Mouse (Mus musculus) hindlimb bud, embryonic 11.5 days (tissue): ENCODE data around the gene Tead1.
"Not testable (repeated sequence)": the region's sequence is repeated elsewhere in the genome, so short reads cannot be mapped to it uniquely, and the experiment has no call there.

Experiments used
- DNase-seq: peaks from one replicate; pipeline ENCODE4 v3.0.0-alpha.2; 2012; ENCODE audit warnings: low read depth, low spot score; ENCODE audit errors: extremely low spot score

Gene Tead1

DNA sequence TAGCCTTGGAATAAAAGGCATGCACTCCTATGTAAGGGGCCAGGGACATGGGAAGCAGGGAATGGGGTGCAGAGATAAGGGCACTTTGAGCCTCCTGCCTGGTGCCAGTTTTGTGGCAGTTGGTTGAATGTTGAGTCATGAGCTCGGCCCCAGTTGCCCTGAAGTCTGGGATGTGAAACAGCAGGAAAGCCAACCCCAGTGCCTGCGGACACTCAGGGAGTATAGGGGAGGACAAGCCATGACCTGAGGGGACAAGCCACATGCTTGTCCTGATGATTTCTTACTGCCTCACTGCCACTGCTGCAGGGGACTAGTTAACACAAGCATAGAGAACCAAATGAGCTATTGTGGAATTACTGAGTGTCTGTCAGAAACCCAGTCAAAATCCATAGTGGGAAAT, 228.3 kb downstream of the Tead1 start:
- no peak for DNase-seq

DNA sequence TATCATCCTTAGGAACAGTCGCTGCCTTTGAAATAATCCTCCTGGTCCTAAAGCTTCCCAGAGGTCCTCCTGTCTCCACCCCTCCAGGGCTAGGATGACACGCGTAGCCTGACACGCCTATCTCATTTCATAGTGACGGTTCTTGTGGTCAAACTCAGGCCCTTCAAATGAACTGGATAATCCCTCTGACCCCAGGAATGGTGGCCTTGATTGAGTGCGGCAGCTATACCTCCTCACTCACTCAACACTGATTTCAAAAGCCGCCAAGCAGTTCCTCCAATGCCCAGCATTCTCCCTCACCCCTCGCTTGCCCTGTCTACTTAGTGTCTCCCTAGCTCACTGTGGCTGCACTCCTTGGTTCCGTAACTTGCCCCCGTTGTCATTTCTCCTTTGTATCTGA, 230.0 kb downstream of the Tead1 start:
- DNase-seq: no peak

- no peak for DNase-seq
Measured at GRCm38 (mm10) chr7:112912969-112913368, 233.9 kb downstream of the Tead1 start.

DNA sequence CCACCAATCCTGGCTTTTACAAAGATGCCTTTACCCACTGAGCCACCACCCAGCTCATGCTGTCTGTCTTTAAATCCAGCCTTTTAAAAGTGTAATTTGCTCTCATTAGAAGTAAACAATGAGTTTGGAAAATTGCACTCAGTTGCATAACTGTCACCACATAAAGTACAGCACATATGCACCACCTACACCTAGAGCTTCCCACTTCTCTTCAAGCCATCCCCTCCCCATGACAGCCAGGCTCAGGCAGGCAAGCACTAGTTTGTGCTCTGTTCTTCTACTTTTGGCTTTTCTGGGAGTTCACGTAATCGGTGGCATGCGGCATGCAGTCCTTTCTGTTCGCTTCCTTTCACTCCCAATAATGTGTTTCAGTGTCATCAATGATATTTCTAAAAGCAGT, 236.5 kb downstream of the Tead1 start:
- DNase-seq: no peak

DNA sequence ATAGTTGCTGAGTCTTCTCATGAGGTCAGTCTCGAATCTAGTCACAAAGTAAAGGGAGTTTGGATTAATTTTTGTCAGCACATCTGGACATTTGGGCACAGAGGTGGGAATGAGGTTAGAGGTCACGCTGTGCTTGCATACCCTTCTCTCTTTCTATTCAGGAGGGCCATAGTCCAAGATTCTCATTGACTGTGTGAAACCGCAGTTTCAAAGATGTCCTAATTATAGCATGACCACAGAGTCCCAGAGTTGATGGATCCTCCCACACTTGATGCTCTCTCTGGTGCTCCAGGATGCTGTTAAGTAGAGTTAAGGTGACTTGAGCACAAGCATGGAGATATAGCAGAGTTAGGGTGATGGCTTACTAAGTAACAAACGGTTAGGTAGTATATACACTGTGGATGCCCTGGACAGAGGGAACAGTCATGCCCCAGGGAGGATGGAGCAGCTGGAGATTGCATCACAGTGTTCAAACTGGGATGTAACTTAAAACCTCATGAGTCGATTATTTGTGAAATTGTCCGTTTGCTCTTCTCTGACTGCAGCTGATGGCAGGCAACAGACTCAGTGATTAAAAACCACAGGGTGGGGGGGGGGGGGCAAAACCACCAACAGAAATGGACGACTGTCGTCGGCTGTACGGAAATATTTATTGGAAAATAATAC, 238.6 kb downstream of the Tead1 start:
- no peak for DNase-seq

- no peak for DNase-seq
Measured at GRCm38 (mm10) chr7:112918279-112918991, 239.3 kb downstream of the Tead1 start.

DNA sequence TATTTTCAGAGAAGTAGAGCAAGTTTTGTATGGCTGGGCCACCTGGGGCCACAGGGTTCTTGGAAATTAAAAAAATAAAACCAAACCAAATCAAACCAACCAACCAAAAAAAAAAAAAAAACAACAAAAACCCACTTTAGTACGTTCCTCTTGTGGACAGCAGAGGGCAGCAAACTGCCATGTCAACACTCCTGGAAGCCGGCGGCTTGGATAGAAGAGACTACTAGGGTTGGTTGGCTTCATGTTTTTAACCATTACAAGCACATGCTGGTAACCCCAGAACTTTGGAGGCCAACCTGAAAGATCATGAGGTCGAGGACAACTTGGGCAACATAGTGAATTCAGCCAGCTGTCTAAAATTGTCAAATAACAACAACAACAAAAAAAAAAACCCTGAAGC, 240.7 kb downstream of the Tead1 start:
- peak; percentile 22 for DNase-seq

DNA sequence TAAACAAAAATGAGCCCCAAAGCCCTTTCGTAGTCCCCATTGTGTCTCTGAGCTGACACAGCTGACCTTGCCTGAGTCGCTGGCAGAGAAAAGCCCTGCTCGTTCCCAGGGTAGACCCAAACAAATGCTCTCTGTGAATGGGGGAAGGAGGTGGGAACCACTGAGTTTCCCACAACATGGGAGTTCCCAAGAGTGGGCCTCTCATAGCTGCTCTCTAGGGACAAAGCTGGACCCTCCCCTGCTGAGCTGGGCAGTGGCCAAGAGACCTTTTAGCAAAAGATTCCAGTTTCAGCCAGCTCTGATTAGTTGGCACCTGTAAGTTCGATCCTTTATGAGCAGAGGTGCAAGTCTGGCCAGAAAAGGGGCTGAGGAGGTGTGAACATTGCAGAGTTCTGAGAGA, 243.7 kb downstream of the Tead1 start:
- DNase-seq: no peak

GRCm38 (mm10) chr7:112923712-112924111, 244.6 kb downstream of the Tead1 start:
- no peak for DNase-seq

GRCm38 (mm10) chr7:112930669-112931068, 251.6 kb downstream of the Tead1 start:
- DNase-seq: no peak

- not testable (repeated sequence) for DNase-seq
Measured at GRCm38 (mm10) chr7:112935876-112936275, 256.8 kb downstream of the Tead1 start.

- no peak for DNase-seq
Measured at GRCm38 (mm10) chr7:112937089-112937488, 258.0 kb downstream of the Tead1 start.

DNA sequence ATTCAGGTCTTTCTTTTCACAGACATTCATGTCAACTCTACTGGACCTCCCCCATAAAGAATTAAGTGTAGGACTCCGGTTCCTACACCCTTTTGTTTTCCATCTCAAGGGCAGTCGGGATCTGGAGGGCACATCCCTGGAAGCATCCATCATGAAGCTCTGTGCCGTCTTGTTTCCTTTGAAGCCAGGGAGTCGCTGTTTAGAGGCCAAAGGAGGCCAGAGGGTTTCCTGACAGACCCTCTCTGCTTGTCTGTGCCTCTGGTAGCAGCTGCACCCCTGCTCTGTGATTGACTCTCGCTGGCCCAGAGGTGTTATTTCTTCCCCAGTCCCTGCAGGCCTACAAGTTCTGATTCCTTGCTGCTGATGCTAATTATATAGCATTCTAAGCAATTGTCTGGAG, 259.8 kb downstream of the Tead1 start:
- no peak for DNase-seq

DNA sequence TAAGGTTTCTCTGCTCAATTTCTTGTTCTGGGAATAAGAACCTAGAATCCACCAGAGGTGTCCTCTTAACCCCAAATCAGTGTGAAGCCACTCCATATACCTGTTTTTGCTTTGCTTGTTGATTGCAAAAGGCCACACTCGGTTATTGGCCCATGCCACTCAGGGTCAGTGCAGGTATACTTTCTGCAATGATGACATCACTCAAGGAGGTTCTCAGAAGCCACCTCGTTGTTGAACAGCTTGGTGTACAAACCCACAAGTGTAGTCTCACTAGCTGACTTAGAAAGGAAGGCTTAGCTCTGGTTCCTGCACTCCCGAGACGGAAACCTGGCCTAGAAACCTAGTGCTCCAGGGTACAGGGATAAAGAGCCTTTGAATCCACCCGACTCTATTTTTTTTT, 263.4 kb downstream of the Tead1 start:
- DNase-seq: no peak

- DNase-seq: no peak
Measured at GRCm38 (mm10) chr7:112943056-112943455, 263.9 kb downstream of the Tead1 start.

DNA sequence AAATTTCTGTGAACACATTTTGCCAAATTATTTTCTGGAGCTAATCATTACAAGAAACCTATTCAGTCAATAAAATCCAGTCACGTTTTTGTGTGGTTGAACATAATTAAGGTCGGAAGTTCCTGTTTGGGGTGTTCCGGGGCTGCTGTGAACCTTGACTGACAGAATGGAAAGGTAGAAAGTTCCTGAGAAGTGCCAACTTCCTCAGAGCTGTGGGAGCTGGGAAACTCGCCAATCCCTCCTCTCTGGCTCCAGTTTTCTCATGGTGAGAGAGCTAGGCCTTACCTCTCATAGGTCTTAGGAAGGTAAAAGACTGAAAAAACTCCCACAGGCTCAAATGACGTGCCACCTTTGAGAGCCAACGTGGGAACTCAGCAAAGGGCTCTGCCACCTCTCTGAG, 267.6 kb downstream of the Tead1 start:
- DNase-seq: no peak

DNA sequence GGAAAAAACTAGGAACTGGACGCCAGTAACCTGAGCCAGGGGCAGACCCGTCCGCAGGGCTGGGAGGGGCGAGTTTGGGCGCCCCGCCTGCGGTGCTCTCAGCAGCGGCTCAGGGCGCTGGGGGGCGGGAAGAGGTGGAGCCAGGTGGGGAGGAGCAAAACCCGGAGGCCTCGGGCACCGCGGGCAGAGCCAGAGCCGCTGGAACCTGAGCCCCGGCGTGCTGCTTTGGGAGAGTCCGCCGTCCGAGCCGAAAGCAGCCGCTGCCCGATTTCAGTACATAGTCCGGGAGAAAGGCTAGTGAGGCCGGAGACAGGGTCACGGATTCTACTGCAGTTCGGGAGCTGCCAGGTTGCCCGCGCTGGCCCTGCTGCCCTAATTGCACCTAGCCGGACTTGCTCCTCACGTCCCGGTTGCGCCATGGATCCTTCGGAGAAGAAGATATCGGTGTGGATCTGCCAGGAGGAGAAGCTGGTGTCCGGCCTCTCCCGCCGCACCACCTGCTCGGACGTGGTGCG, 274.7 kb downstream of the Tead1 start, which contains the start of gene Rassf10:
TSS of gene Rassf10 (plus strand) at position 186 of the 515 bp plus-strand sequence.
- no peak for DNase-seq

- DNase-seq: no peak
Measured at GRCm38 (mm10) chr7:112954351-112955102, 275.4 kb downstream of the Tead1 start.

GRCm38 (mm10) chr7:112955103-112955827, 276.1 kb downstream of the Tead1 start:
- DNase-seq: no peak

DNA sequence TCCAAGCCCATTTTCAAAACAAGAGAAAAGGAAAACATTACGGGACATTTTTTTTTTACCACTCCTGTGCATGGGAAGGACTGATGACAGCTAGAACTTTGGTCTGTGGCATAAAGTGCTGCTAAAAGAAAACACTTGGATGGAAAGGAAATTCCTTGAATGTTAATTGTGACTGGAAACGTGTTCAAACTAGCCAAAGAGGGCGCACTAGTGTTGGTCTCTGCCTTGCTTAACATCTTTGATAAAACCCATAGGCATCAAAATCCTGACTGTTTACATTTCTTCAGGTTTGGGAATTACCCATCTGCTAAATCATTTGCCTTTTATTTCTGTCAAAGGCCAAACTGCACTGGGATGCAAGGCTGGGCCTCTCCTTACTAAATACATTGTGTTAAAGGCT, 276.8 kb downstream of the Tead1 start:
- no peak for DNase-seq
